Mouse (Mus musculus) midbrain, embryonic 15.5 days (tissue): ENCODE measurements around the gene Zfp110. TPM values are rescaled to one million over a fixed set of nuclear protein-coding genes. Genes with fewer than 3 reads are reported as not detected.

Experiments
- polyA plus RNA-seq: library from polyadenylated mRNA; unstranded; fragments of >200 nt; fragmentation: Nextera tagmentation; extraction: Ambion mirVana; gene quantifications from 2 replicates; pipeline ENCODE4 v1.2.1, GENCODE M21; 2015

The Zfp110 gene
- polyA plus RNA-seq, 1 experiment from 2014 or later: 30.8 TPM

Other genes with a start within 250 kb of the Zfp110 start
- 0.01 TPM in 1 of 2 replicates, not detected in the other for gene Vmn2r53, start 226.0 kb upstream of the Zfp110 start, polyA plus RNA-seq
- not detected in 2 replicates for gene Vmn2r54, start 194.4 kb upstream of the Zfp110 start, polyA plus RNA-seq
- not detected in 2 replicates for gene Vmn2r55, start 149.8 kb upstream of the Zfp110 start, polyA plus RNA-seq
- not detected in 2 replicates for gene Vmn2r56, start 99.8 kb upstream of the Zfp110 start, polyA plus RNA-seq
- gene Zscan18, start 31.1 kb upstream of the Zfp110 start, polyA plus RNA-seq: 35.3 and 35.4 TPM in 2 replicates
- 35.2 and 36.0 TPM in 2 replicates for gene Zfp329, start 15.9 kb upstream of the Zfp110 start, polyA plus RNA-seq
- gene Zfp128, start 46.4 kb downstream of the Zfp110 start, polyA plus RNA-seq: 8.6 and 9.4 TPM in 2 replicates
- 11.8 and 12.8 TPM in 2 replicates for gene Zscan22, start 63.1 kb downstream of the Zfp110 start, polyA plus RNA-seq
- 567 and 593 TPM in 2 replicates for gene Rps5, start 87.5 kb downstream of the Zfp110 start, polyA plus RNA-seq
- gene Rnf225, start 92.7 kb downstream of the Zfp110 start, polyA plus RNA-seq: 0.90 and 0.93 TPM in 2 replicates
- gene Zfp324, start 131.1 kb downstream of the Zfp110 start, polyA plus RNA-seq: 17.1 and 17.7 TPM in 2 replicates
- 14.2 and 16.4 TPM in 2 replicates for gene Zfp446, start 143.1 kb downstream of the Zfp110 start, polyA plus RNA-seq
- 0.38 and 0.65 TPM in 2 replicates for gene Slc27a5, start 163.4 kb downstream of the Zfp110 start, polyA plus RNA-seq
- gene Trim28, start 164.4 kb downstream of the Zfp110 start, polyA plus RNA-seq: 229 and 258 TPM in 2 replicates
- gene Zbtb45, start 175.3 kb downstream of the Zfp110 start, polyA plus RNA-seq: 45.9 and 46.7 TPM in 2 replicates
- gene Chmp2a, start 200.0 kb downstream of the Zfp110 start, polyA plus RNA-seq: 188 TPM in 2 replicates
- gene Ube2m, start 203.5 kb downstream of the Zfp110 start, polyA plus RNA-seq: 141 and 162 TPM in 2 replicates
- 10.7 and 11.4 TPM in 2 replicates for gene Mzf1, start 220.0 kb downstream of the Zfp110 start, polyA plus RNA-seq